Mouse (Mus musculus) adrenal gland, postnatal 10 days (tissue): ENCODE results near the gene Gm10424. TPM values are rescaled to one million over a fixed set of nuclear protein-coding genes. Genes with fewer than 3 reads are reported as not detected.
"Not testable (repeated sequence)": the region's sequence is repeated elsewhere in the genome, so short reads cannot be mapped to it uniquely, and the experiment has no call there.

ENCODE experiments used
- DNase-seq: peaks from one replicate; pipeline ENCODE4 v3.0.0; 2021; ENCODE audit warnings: mixed read lengths
- long read RNA-seq, 2 experiments: library from polyadenylated mRNA; stranded (forward); transcript quantifications; one replicate each; pipeline ENCODE4 v2.0.0; 2021
- total RNA-seq, 2 experiments: library from RNA; stranded (reverse); gene quantifications; 2 replicates each; pipeline ENCODE4 v1.2.3; 2021

The Gm10424 gene
- not detected for total RNA-seq
- long read RNA-seq, experiment 1, result 0 reads
- long read RNA-seq, experiment 2, result 0 reads

GRCm38 (mm10) chr5:95272668-95273067 lies at the start of gene Gm10424:
Gene Gm10424 (minus strand): TSS chr5:95272768.
- DNase-seq, result not testable (repeated sequence)

DNA sequence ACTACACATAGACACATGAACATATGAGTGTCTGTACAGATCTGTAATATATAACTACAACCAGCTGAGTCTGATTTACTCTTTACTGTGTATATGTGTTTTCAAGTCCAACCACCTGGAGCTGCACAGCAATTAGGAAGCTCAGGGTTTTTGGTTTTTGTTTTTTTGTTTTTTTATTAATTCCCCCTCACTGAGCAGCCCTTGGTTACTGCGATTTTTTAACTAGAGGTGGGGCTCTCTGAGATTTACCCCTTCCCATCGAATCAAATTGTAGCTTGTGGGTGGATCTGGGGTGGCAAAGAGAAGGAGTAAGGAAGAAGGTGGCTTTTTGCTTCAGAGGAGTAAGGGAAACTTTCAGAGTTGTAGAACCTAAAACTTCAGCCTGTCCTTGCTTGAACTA lies 33.0 kb upstream of the Gm10424 start, which contains the start of gene Gm3259:
TSS of gene Gm3259 (plus strand) at position 301 of the 400 bp plus-strand sequence.
- DNase-seq, result not testable (repeated sequence)

Other genes with a start within 250 kb of the Gm10424 start
- gene Gm7942, start 165.8 kb downstream of the Gm10424 start, total RNA-seq, result not detected
- gene Gm16513, start 90.1 kb downstream of the Gm10424 start, total RNA-seq, result not detected
- gene Gm3259, start 33.1 kb upstream of the Gm10424 start, total RNA-seq, result not detected
- gene D5Ertd577e, start 184.0 kb upstream of the Gm10424 start, total RNA-seq, result not detected
- not detected for gene Gm3286, start 238.0 kb upstream of the Gm10424 start, total RNA-seq